Mouse (Mus musculus) lung, adult 2 months (tissue): ENCODE data around the gene Gm1113. TPM values are rescaled to one million over a fixed set of nuclear protein-coding genes. Genes with fewer than 3 reads are reported as not detected.

ENCODE experiments used
- DNase-seq: peaks from one replicate; pipeline ENCODE4 v3.0.0; 2022
- H3K4me1 ChIP-seq: fragments of 200-500 bp; 2 replicates; pipeline ENCODE4 v1.6.1; 2011; ENCODE audit warnings: low read length; ENCODE audit not compliant: control insufficient read depth, insufficient read depth
- H3K4me3 ChIP-seq: fragments of 200-500 bp; replicated peaks from 2 replicates; pipeline ENCODE3; 2011; ENCODE audit warnings: low read depth, mild to moderate bottlenecking, control low read depth, low read length; ENCODE audit errors: extremely low read depth
- CTCF ChIP-seq: fragments of 200-500 bp; IDR thresholded peaks from 2 replicates; pipeline ENCODE4 v1.5.1; 2011; ENCODE audit warnings: mild to moderate bottlenecking, low read length, control low read depth; ENCODE audit not compliant: insufficient read depth
- POLR2A ChIP-seq: fragments of 200-500 bp; IDR thresholded peaks from 2 replicates; pipeline ENCODE4 v1.6.1; 2011; ENCODE audit warnings: low read depth, mild to moderate bottlenecking, control low read depth, low read length, borderline replicate concordance; ENCODE audit errors: extremely low read depth
- WGBS: fragments of 180-500 bp; shearing (Covaris S2); methylation state at CpG from one replicate; pipeline ENCODE4 v1.1.7; 2018; 5-methylcytosine and 5-hydroxymethylcytosine counted together
- polyA plus RNA-seq: library from polyadenylated mRNA; depleted of rRNA; stranded (reverse); fragments of >200 nt; gene quantifications from 2 replicates; pipeline ENCODE4 v1.2.3, GENCODE M21; 2012

Gm1113 gene
- polyA plus RNA-seq, 1 experiment = not detected

DNA sequence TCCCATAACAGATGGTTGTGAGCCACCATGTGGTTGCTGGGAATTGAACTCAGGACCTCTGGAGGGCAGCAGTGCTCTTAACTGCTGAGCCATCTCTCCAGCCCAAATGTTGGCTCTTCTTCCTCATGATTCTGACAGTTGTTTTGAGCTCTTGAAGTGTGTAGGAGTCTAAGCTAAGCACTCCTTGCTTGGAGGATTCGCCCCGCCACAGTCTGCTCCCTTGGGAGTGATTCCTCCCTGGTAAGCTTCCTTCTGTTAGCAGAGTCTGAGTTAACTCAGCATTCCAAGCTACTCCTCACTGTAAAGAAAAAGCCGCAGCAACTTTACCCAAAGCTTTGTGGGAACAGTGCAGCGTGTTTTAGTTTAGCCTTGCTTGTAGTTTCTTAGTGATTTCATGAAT lies 29.6 kb downstream of the Gm1113 start:
- no peak for TF ChIP-seq POLR2A
- no peak for TF ChIP-seq CTCF
- 98% methylated on average over 4 of the region's 4 CpGs for WGBS

DNA sequence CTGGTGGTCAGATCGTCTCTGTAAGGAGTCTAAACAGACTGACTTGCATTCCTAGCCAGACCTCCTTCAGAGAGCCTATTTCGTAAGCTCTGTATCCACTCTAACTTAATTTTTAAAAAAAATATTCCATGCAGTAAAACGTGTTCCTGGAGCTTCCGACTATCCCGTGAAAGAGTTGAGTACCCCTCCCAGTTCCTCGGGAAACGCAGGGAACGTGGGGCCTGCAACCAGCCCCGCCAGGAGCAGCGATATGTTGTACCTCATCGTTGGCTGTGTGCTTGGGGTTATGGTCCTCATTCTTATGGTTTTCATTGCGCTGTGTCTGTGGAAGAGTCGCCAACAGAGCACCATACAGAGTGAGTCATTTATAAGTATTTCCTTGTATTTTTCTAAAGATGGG lies 31.5 kb downstream of the Gm1113 start:
- no peaks in the 10 kb centered on the region for H3K4me1 ChIP-seq
- TF ChIP-seq POLR2A = no peak
- TF ChIP-seq CTCF = no peak
- 72% methylated on average over 13 of the region's 13 CpGs for WGBS
- no peak overlapping the region for H3K4me3 ChIP-seq
- DNase-seq = no peak

More for the DNA sequence above, 29.6 kb downstream of the Gm1113 start:
- DNase-seq = no peak
- Histone ChIP-seq H3K4me1 (no peaks in the 10 kb centered on the region), H3K4me3 (no peak overlapping the region)

GRCm38 (mm10) chr9:35483949-35484348 lies 34.1 kb downstream of the Gm1113 start:
- DNase-seq = no peak
- TF ChIP-seq CTCF = no peak
- no peak for TF ChIP-seq POLR2A
- no peak overlapping the region for H3K4me3 ChIP-seq
- 87% methylated on average over 3 of the region's 3 CpGs for WGBS
- H3K4me1 ChIP-seq = no peaks in the 10 kb centered on the region

DNA sequence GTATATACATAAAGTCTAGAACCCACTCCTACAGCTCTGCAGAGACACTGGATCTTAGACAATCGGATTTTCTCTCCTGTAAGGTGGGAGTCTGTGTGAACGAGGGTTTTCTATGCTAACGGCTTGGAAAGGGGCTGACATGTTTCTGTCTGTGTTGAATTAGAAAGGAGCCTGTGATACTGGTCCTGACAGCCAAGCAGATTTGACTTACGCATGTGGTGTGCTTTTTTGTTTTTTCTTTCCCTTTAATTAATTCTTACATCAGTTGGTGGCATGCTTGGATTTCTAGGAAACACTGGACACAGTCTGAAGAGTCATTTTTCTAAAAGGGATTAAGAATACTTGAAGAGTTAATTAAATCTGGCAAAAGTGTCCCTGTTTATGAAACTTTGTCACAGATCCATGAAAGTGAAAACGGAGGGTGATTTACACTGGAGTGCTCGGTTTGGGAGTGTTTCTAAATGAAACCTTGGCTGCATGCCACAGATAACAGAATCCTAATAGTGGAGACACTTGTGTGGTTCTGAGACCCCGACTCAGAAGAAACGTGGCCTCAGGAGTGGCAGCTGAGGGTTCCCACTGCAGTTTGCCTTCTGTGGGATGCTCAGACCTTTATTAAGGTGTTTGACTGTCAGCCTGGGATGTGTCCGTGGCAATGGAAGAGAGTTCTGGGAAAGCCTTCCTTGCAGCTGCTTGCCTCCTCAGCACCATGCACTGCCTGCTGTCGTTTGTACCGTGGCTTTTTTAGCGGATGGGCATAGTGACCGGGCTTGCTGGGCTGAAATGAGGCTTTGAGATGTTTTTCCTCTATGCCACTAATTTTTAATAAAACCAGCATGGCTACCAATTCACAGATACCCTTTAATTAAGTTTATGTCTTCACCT lies 35.8 kb downstream of the Gm1113 start:
- Histone ChIP-seq H3K4me1 (no peaks in the 10 kb centered on the region), H3K4me3 (no peak overlapping the region)
- no peak for TF ChIP-seq POLR2A
- no peak for TF ChIP-seq CTCF
- no peak for DNase-seq
- 60% methylated on average over 13 of the region's 13 CpGs for WGBS

GRCm38 (mm10) chr9:35479456-35479855 lies 38.6 kb downstream of the Gm1113 start:
- Histone ChIP-seq H3K4me3 (no peak overlapping the region), H3K4me1 (no peaks in the 10 kb centered on the region)
- no peak for DNase-seq
- TF ChIP-seq POLR2A = no peak
- TF ChIP-seq CTCF = no peak
- 84% methylated on average over 6 of the region's 6 CpGs for WGBS

GRCm38 (mm10) chr9:35475394-35475793 lies 42.7 kb downstream of the Gm1113 start:
- Histone ChIP-seq H3K4me1 (no peaks in the 10 kb centered on the region), H3K4me3 (no peak overlapping the region)
- DNase-seq = no peak
- 83% methylated on average over 7 of the region's 7 CpGs for WGBS
- TF ChIP-seq CTCF (no peak), POLR2A (no peak)

DNA sequence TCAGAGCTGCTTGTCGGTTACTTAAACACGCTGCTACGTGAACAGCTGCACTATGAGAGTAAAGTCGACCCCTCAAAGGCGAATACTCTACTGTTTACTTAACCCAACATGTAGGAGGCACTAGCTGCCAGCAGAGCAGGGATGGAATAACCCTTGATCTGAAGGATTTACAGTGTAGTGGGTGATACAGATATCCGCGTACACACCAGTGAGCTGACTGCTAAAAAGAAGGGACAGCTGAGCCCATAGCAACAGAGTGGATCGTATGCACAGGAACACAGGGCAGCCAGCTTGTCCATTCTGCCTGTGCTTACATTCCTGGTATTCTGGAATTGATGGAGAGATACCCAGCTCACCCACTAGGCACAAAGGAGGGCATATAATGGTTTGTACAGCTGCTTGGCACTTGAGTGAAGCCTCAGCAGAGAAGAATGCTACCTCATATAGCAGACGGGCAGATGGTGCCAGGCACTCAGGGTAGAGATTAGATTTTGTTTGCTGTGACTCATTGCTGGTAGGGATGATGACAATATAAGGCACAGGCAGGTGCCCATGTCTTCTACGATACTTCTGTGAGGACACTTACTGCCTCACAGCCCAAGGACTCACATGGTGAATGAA lies 43.9 kb downstream of the Gm1113 start:
- DNase-seq = no peak
- 57% methylated on average over 10 of the region's 10 CpGs for WGBS
- TF ChIP-seq CTCF (no peak), POLR2A (no peak)
- Histone ChIP-seq H3K4me1 (no peaks in the 10 kb centered on the region), H3K4me3 (no peak overlapping the region)

DNA sequence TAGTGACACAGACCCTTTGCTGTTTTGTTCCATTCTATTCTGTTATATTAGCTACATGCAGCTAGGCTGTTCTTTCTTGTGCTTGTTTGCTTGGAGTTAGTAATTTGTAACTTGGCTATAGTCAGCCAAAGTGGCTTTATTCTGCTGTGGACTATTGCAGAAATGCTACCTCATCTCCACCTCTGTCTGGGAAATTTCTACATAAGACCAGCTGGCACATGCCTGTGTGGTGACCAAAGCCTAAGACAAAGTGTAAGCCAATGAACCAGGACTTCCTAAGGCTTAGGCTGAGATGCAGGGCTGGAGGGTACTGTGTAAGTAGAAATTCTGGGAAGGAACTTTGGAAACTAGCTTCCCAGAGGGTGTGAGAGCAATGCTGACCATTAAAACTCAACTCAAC lies 49.2 kb downstream of the Gm1113 start:
- no peak for TF ChIP-seq CTCF
- no peak for TF ChIP-seq POLR2A
- Histone ChIP-seq H3K4me1 (no peaks in the 10 kb centered on the region), H3K4me3 (no peak overlapping the region)
- DNase-seq = no peak

GRCm38 (mm10) chr9:35467264-35467817 lies 50.7 kb downstream of the Gm1113 start:
- peak; percentile 13 for DNase-seq

More at GRCm38 (mm10) chr9:35467264-35467817, 50.7 kb downstream of the Gm1113 start:
- 38% methylated on average over 8 of the region's 8 CpGs for WGBS
- Histone ChIP-seq H3K4me1 (no peaks in the 10 kb centered on the region), H3K4me3 (no peak overlapping the region)
- TF ChIP-seq POLR2A (no peak), CTCF (no peak)
